Mouse (Mus musculus): ENCODE measurements around the gene Gfap.

Gfap gene

DNA sequence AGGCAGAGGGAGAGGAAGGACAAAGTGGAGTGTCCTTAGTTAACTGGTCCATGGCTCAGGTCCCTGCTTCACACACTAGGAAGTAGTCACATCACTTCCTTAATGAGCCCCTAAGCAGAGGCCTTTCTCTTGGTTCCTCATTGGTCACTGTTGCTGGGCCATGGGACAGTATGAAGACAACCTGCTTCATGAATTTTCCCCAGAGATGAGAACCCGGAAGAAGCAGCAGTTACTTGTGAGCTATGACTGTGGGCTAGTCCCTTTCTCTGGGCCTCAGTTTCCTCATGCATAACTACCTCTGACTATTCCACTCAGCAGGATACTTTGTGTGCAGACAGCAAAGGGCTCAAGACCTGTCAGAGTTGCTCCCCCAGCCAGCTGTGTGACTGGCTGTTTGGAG is 63.3 kb downstream of the Gfap start:
- no peak for DNase-seq (ENCODE audit: low read depth, low spot score)

Data from skeletal muscle tissue, adult 2 months (tissue).